Mouse (Mus musculus): ENCODE measurements around the gene Rai14.

DNA sequence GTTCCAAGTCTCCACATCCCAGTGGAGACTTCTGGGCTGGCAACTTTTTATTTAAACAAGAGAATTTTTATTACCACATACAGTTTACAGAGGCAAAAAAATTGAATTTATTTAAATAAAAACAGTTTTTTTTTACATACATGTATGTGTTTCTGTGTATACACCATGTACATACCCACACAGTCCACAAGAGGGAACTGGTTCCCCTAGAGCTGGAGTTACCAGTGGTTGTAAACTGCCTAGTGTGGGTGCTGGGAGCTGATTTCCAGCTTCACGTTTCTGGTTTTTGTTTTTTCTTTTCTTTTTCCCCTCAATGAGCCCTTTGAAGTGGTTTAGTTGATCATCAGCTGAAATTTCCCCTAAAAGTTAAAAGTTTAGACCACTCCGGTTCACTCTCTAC lies 96.1 kb downstream of the Rai14 start:
- TF ChIP-seq POLR2A (IDR thresholded peaks at IDR 0.05; ENCODE audit: low read depth, low read length) (no peak), CTCF (IDR thresholded peaks at IDR 0.05; ENCODE audit: extremely low read depth, insufficient read length, insufficient replicate concordance, low read depth, low read length) (no peak)

Data from small intestine, adult 2 months (tissue).